Mouse (Mus musculus): ENCODE measurements around the gene Ppat. TPM values are rescaled to one million over a fixed set of nuclear protein-coding genes. Genes with fewer than 3 reads are reported as not detected.
A peak's percentile ranks its signal among the peaks of the same experiment; 100 is the strongest.
"Not testable (repeated sequence)": the region's sequence is repeated elsewhere in the genome, so short reads cannot be mapped to it uniquely, and the experiment has no call there.

The Ppat gene
- 20.9 and 28.0 TPM in 2 replicates for total RNA-seq (2021)
- long read RNA-seq, transcript Ppat-202 (11 exons, 3,981 nt), result major isoform, 14 of 26 reads
- long read RNA-seq, partial matches to known transcripts, result 12 of 26 reads
- long read RNA-seq, other reads (novel, unspliced or antisense), result 0 of 26 reads

- peak; percentile 98 for DNase-seq
These were observed at the start of gene Ppat, which contains the start of gene Paics for GRCm38 (mm10) chr5:76951106-76952027. Gene Ppat (minus strand): TSS chr5:76951578. Gene Paics (plus strand): TSS chr5:76951307.

- no peak for DNase-seq
These were observed 47.0 kb upstream of the Ppat start for GRCm38 (mm10) chr5:76998416-76998815.

DNA sequence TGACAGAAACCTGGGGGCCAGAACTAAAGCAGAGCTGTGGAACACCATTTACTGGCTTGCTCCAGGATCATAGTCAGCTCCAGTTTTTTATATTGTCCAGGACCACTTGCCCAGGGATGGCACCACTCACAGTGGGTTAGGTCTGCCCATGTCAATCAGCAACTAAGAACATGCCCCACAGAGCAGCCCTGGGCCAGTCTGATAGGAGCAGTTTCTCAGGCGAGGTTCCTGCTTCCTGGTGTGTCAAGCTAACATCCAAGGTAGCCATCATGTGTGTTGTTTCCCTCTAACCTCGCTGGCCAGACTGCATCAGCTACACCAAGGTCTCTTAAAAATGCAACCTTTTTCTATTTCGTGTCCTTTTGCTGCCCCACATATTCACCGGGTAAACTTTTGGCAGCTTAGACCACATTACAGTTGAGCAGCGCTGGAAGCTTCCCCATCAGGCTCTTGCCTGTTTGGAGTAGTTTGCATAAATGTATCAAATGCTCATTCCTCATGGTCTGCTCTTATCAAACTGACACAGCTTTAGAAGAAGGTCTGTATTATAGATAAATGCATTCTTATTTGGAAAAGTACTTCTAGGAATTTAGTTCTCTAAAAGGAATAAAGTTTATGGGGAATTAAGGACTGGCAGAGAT lies 41.9 kb upstream of the Ppat start:
- no peak for DNase-seq

DNA sequence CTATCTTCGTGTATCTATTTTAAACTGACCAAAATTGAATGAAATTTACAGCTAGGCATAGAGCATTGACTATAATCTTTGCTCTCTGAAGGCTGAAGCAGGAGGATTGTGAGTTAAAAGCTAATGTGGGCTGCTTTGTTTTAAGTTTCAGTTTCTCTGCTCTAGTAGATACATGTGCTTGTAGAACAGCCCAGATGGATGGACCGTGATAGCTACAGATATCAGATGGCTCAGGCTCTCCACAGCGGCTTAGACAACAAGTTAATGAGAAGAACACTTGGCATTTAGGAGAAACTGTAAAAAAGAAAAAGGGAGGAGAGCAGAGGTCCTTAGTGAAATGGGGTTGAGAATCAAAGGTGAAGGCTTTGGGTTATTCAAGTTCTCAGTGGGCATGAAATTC lies 39.4 kb upstream of the Ppat start:
- no peak for DNase-seq

GRCm38 (mm10) chr5:76984015-76984414 lies 32.6 kb upstream of the Ppat start:
- no peak for DNase-seq

- peak; percentile 36 for DNase-seq
These were observed 24.4 kb upstream of the Ppat start for GRCm38 (mm10) chr5:76975736-76976135.

- peak; percentile 89 for DNase-seq
These were observed 23.3 kb upstream of the Ppat start, which contains the start of gene Srp72 for GRCm38 (mm10) chr5:76974554-76975285. Gene Srp72 (plus strand): TSS chr5:76974683.

- DNase-seq, result no peak
These were observed 22.8 kb upstream of the Ppat start for GRCm38 (mm10) chr5:76974207-76974553.

DNA sequence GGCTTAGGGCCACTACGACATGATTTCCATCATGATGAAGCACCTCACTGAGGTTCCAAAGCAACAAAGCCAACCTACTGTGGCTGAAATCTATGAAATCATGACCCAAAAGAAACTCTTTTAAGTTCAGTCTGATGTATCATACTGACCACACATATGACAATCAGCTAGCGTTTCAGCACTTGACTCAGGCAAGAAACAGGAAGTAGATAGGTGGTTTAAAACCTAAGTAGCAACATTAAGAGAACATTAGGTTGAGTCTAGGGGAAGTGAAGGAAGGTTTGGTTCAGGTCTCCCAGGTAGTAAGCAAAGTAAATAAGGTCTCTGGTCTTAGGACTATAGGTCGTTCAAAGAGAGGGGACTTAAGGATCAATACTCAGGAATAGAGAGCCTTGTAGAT lies 22.1 kb upstream of the Ppat start:
- no peak for DNase-seq

DNA sequence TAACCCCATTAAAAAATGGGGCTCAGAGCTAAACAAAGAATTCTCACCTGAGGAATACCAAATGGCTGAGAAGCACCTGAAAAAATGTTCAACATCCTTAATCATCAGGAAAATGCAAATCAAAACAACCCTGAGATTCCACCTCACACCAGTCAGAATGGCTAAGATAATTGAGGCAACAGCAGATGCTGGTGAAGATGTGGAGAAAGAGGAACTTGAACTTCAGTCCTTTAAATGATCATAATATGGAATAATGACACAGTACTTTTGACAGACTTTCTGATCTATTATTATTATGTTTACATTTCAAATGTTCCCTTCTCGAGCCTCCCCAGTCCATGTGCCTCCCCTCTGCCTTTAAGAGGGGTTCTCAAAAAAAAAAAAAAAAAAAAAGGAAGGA lies 19.7 kb upstream of the Ppat start:
- DNase-seq, result not testable (repeated sequence)

- DNase-seq, result no peak
These were observed 17.9 kb upstream of the Ppat start for GRCm38 (mm10) chr5:76969250-76969649.

- no peak for DNase-seq
These were observed 13.3 kb upstream of the Ppat start for GRCm38 (mm10) chr5:76964651-76965050.

- peak; percentile 46 for DNase-seq
These were observed 11.2 kb upstream of the Ppat start for GRCm38 (mm10) chr5:76962545-76962944.

DNA sequence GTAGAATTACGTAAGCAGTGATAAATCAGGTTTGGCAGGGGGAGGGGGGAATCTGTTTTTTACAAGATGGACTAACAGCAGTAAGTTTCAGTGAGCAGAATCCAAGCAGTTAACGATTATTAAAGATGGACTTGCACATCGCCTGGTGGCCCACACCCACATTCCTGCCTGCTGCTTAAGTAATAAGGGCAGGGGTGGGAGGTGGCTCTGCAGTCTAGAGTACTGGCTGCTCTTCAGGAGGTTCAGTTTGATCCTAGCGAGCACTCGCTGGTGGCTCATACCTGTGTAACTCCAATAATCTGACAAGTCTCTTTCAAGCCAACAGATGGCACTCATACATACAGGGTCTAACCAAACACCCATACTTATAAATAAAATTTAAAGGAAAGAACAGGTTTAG lies 8.2 kb upstream of the Ppat start:
- no peak for DNase-seq

GRCm38 (mm10) chr5:76957954-76958353 lies 6.6 kb upstream of the Ppat start:
- DNase-seq, result no peak

DNA sequence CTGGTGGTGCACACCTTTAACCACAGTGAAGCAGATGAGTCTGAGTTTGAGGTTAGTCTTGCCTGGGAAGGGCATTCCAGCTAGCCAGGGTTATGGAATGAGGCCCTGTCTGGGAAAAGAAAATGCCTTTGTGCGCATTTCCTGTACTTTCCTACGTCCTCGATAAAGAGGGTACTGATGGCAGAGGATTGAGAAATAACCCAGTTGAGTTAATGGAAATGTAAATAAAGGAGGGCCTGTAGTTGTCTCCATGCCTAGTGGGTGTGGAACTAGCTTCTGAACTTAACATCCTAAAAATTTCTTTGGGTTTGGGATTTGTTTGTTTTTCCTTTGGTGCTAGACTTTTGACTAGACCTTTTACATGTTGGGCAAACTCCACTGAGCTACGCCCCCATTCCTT lies 4.1 kb upstream of the Ppat start:
- DNase-seq, result no peak

- DNase-seq, result no peak
These were observed 3.0 kb upstream of the Ppat start for GRCm38 (mm10) chr5:76954271-76954900.

DNA sequence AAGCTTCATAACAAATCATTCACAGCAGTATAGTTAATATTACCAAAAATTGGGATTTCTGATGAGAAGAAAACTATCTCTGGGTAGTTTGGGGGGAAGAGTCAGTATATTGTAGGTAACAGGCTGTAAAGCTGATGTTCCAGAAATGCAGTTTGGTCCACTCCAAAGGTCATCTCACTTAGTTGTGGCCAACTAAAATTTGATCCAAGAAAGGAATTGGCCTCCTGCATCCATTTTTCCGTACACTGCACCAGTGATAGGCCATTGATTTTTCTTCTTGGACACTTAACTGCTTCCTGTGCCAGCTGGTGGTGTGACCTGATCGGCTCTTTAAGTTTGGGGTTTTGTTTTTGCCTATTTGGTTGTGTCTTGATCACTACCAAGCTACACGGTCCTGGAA lies 2.4 kb upstream of the Ppat start:
- no peak for DNase-seq

GRCm38 (mm10) chr5:76952112-76953040 lies 998 bp upstream of the Ppat start:
- DNase-seq, result no peak

GRCm38 (mm10) chr5:76950343-76951105 lies 854 bp downstream of the Ppat start:
- no peak for DNase-seq

Data from adrenal gland, postnatal 25 days (tissue).